Mouse (Mus musculus): ENCODE results near the gene Gabbr2. TPM values are rescaled to one million over a fixed set of nuclear protein-coding genes. Genes with fewer than 3 reads are reported as not detected.

The Gabbr2 gene
- total RNA-seq (2021): under 1 TPM; 0.25 to 0.34 TPM
- long read RNA-seq, experiment 1: 0 reads
- long read RNA-seq, experiment 2: 0 reads

DNA sequence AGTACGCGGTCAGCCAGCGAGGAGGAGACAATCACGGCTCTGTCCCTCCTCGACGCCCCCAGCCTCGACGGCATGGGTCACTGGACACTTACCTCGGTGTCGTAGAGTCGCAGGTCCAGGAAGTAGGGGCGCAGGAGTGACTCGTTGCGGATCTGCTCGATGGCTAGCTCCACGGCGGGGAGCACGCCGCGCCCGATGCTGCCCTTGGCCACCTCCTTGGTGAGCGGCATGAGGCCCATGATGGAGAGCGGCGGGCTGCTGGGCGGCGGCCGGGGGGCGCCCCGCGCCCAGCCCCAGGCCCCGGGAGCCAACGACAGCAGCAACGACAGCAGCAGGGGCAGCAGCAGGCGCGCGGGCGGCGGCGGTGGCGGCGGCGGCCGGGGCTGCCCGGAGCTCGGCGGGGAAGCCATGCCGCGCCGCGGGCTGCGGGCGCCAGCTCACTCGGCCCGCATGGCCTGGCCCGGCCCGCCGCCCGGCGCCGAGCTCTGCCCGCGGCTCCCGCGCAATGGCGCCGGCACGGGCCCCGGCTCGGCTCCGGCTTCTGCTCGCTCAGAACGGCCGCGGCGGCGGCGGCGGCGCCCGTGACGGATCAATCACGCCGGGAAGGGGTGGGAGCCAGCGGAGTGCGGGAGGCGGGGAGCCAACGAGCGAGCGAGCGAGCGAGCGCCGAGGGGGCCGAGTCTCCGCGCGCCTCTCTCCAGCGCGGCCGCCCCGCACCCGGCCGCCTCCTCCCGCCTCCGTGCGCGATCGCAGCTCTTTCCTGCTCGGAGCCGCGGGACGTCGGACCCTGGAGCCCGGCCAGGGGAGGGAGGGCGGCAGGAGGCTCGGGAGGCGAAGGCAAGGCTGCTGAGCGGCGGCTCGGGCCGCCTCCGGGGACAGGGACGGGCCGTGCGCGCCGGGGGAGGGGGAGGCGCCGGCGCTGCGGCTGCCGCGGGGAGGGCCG is at the start of gene Gabbr2:
TSS of gene Gabbr2 (minus strand) at position 858 of the 943 bp plus-strand sequence.
- no peak for DNase-seq (ENCODE audit: low spot score in 2 of 2)

DNA sequence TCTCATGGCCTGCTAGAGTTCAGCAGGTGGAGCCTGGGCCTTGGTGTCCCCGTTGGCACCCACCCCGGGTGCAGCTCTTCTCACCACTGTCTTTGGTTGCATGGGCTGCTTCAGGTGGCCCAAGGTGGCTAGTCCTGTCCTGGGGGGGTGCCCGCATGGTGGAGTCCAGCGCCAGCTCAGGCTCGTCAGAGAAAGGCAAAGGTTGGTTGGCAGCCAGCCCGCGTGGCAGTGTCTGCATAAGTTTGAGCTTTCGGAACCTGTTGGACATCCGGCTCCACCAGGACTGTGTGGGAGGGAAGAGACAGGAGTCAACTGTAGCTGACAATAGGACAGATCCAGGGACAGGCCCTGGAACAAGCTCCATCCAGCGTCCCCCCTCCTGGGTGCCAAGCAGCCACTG is 47.9 kb upstream of the Gabbr2 start:
- DNase-seq (ENCODE audit: low spot score in 2 of 2): no peak

DNA sequence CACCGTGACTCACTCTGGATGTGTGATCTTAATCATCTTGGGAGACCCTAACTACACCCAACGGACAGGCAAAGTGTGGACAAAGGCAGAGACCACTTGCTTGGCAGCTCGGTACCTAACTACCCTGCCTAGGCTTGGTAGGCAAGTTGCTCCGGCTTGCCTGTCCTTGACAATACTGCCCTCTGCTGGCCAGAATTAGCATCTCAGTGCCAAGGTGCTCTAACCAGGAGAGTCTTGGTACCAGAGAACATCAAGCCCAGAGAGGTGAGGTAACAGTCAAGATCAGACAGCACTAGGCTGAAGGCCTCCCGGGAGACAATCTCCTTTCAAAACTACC is 45.6 kb upstream of the Gabbr2 start:
- DNase-seq (ENCODE audit: low spot score in 2 of 2): peak; percentile 57 to 74

DNA sequence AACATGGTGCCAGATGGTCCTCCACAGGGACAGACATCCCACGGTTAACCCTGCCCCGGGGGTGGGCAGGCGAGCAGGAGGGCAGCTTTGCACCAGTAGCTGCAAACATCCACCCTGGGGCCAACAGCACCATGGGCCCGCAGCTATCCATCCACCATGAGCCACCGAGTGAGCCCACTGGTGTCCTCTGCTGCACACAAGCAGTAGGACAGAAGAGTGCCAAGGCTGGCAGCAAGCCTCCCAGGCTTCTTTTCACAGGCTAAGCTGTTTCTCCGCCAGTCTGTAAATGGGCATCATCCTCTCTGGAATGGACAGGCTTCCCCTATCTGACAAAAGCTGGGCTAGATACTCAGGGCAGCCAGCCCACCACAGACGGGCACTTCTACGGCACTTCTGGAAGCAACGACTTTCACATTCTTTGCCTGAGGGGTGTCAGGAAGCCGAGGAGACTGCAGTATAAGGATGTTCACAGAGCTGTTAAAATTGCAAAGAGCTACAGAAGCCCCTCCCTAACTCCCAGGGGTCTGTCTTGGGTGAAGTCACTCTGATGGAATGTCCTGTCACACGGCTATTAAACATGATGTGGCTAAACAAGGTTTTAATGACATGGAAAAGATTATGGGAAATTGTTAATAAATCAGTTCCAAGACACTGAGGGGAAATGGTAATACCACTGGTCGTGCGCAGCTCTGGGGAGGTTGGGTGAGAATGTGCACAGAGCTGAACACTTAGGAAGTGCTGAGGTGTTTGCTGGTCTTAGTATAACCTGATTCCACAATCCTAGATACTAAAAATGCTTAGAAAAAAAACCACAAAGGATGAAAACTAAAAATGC is 45.0 kb upstream of the Gabbr2 start:
- DNase-seq (ENCODE audit: low spot score in 2 of 2): no peak

DNA sequence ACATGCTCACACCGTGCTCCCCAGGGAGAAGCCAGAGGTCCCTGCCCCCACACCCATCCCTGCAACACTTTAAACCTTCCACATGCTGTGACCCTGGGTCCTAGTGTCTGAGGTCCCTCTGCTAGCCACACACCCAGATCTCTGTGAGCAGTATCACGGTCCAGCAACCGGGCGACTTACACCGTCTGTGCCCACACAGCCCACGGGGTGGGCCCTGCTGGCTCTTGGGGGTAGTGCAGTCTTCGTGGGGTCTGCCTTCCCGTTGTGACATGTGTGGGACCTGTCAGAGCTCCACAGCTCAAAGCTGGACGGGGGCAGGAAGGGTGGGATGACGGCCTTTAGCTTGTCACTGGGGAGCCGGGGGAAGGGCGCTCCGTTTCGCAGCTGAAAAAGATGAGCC is 43.9 kb upstream of the Gabbr2 start:
- DNase-seq (ENCODE audit: low spot score in 2 of 2): no peak

DNA sequence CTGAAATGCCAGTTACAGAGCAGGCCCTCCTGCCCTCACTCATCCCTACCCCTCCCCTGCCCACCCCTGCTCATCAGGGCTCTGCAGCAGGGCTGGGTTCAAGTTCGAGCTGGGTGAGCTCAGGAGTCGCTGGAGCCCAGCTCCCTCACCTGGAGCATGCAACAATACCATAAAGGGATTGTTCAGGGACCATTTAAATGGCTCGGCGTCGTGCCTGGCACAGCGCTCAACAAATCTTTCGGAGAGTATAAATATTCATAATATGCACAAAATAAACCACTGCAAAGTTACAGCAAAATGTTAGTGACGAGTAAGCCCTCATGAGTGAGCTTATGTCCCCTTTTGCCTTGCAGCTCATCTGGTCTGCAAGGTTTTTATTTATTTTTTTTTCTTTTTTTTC is 40.5 kb upstream of the Gabbr2 start:
- no peak for DNase-seq (ENCODE audit: low spot score in 2 of 2)

DNA sequence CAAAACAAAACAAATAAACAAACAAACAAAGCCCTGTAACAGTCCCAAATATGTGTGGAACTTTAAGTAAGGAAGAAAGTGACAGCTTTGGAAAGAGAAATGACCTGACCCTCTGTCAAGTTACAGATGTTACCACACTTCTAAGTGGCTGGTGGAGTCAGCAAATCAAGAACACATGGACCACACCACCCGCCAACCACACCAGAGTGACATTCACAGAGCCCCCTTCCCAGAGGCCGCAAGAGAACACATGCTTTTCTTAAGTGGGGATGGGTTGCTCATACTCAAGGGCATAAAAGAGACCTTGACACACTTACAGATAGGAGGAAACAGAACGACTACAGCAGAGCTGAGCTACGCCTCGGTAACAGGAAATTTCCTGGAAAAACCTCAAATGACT is 37.1 kb upstream of the Gabbr2 start:
- no peak for DNase-seq (ENCODE audit: low spot score in 2 of 2)

DNA sequence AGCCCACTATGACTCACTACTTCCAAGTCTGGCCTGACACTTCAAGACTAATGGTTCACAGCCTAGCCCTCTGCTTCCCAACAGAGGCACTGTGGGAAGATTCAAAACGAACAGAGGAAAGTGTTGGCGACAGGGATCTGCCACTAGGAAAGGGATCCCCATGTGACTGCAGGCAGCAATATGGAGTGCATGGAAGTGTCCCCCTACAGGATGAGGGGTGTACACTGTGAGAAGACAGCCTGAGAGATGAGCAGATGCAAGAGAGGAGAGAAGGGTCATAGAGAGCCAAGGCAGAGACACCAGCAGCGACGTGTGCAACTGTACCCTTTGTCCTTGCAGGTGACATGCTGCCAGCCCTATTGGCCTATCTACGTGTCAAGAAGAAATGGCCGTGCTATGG is 32.3 kb upstream of the Gabbr2 start:
- no peak for DNase-seq (ENCODE audit: low spot score in 2 of 2)

DNA sequence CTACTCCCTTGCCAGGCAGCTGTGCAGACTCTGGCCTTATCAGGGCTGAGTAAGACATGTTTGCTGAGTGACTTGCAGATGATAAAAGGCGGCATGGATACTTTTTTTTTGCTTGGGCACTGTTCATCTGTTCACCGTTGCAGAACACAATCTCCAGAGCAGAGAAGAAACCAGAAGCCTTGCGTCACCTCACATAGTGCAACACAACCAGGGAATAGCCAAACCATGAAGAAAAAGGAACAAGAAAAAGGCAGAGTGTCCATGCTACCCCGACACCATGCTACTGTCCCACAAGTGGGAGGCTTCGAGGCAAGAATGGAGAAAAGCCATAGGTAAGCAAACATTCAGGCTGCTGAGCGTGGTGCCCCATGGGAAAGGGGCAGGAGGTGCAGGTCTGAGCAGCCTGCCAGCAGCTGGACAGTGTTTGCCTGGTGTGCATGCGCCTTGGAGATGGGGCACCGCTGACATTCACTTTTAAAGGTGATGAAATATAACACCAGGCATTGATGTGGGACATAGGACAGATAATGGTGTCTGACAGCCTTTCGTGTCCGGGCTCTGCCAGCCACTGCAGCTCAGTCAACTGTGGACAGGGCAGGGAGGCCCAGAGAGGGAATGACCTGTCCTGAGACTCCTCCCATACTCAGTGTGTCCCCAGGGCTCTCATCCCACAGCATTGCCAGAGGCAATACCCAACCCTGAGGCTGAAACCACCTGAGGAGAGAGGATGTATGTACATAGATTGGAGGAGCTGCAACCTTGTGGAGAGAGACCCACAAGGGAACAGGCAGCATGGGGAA is 31.3 kb upstream of the Gabbr2 start:
- DNase-seq (ENCODE audit: low spot score in 2 of 2): no peak

DNA sequence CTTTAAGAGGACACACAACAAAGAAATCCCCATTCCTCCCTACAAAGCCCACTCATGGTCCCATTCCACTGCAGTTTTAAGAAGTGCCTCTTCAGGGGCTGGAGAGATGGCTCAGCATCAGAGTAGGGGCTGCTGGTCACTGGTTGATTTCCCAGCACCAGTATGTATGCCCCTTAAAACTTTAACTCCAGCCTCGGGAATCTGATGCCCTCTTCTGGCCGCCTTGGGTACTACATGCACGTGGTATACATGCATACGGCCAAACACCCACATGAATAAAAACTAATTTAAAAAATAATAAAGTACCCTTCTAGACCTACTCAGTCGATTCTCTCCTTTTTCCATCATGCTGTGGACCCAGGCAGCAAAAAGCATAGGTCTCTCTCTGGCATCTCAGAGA is 28.9 kb upstream of the Gabbr2 start:
- peak; percentile 37 to 51 for DNase-seq (ENCODE audit: low spot score in 2 of 2)

DNA sequence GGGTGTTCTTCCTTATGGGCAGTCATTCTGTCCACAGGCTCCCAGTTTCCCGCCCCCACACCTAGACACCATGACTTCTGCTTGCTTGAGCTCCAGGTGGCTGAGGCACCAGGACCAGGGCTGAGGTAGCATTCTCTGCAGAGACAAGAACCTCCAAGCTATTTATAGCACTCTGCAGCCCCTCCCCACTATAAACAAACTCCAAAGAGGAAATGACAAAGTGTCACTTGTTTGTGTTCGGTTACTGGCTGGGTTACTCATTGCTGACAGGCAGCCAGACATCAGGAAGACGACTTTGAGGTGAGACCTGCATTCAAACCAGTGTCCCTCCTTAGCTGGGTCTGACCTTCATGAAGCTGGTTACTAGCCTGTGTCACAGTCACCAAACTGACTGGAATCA is 23.5 kb upstream of the Gabbr2 start:
- DNase-seq (ENCODE audit: low spot score in 2 of 2): no peak

DNA sequence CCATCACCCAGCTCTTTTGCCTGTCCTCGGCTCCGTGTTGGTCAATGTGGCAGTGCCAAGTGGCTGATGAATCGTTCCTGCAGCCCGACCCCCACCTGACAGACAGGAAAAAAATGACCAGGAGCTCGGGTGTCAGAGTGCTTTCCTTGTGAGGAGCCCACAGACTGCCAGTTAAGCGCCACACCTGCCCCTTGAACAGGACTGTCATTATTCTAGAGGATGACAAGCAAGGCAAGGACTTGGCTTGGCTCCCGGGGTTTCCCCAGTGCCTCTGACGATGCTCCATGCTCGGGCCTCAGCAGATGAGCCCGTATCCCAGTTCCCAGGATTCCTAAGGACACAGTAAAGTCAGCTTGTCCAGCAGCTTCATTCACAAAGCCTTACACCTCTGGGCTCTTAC is 20.8 kb upstream of the Gabbr2 start:
- no peak for DNase-seq (ENCODE audit: low spot score in 2 of 2)

DNA sequence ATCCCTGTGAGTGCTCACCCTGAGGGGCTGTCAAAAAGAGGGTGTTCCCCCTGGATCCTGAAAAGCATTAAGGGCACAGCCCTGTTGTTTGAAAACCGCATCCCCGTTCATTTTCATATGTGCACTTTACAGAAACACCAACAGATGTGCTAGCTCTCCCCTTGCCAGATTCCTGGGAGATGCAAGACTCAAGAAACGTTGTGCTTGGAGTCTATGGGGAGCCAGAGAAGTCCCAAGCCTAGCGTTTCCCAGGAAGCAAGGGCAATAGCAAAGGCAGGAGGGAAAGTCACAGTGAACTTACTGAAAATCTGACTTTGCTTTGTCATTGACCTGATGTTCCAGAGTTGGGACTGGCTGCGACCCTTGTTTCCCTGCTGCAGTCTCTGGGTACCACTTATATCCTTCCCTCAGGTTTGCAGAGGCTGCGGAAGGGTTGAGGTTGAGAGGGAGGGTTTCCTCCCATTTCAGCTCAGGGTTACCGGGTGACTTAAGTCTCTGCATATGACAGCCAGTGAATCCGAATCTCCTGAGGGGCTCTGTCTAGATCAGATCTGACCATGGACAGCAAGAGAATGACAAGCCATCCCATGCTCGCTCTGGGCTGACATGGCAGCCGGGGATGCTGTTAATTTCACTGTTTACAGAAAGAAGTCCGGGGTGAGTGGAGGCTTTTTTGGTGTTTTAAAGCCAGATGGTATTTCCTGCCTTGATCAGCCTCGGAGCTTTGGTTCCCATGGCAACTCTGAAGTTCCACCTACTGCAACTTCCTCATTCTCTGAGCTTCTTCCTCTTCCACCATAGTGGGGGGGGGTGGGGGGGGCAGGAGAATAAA is 18.9 kb upstream of the Gabbr2 start:
- no peak for DNase-seq (ENCODE audit: low spot score in 2 of 2)

DNA sequence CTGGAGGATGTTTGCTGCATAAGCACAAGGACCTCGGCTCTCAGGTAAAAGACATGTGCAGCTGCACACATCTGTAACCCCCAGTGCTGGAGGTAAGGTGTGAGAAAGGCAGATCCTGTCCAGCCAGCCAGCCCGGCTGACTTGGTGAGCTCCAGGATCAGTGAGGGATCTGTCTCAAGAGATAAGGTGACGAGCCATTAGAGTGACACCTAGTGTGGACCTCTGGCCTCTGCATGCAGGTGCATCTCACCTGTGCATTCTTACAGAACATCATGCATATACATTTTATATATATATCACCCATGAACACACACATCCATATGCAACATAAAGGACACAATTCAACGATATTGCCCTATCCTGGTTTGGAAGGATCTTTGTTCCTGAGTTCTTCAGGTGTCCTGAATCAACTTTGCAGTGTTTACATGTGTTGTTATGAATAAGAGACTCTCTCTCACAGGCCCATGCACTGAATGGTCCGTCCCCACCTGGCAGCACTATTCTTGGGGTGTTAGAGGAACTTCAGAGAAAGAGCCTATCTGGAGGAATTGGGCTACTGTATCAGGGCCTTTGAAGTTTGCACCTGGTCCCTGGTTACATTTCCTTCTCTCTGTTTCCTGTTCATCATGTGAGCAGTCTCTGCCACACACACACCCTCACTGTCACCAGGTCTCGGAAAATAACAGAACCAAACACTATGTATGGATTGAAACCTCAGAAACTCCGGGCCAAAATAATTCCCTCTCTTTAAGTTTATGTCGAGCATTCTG is 9.1 kb upstream of the Gabbr2 start:
- no peak for DNase-seq (ENCODE audit: low spot score in 2 of 2)

DNA sequence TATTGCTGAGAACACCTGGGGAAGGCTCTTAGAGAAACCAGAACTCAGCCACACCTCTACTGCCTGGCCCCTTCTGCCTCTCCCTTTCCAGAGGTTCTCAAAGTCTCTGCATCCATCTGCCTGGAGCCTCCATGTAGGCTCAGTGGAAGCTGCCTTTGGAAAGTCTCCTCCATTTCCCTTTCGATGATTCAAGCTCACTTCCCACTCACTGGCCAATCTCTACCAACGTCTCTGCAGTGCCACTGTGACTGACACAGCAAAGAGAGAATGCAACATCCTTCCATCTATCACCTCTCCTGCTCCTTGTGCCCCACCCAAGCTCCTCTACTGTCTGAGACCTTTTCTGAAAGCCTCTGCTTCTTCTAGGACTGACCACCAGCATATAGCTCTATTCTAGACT is 6.3 kb upstream of the Gabbr2 start:
- no peak for DNase-seq (ENCODE audit: low spot score in 2 of 2)

DNA sequence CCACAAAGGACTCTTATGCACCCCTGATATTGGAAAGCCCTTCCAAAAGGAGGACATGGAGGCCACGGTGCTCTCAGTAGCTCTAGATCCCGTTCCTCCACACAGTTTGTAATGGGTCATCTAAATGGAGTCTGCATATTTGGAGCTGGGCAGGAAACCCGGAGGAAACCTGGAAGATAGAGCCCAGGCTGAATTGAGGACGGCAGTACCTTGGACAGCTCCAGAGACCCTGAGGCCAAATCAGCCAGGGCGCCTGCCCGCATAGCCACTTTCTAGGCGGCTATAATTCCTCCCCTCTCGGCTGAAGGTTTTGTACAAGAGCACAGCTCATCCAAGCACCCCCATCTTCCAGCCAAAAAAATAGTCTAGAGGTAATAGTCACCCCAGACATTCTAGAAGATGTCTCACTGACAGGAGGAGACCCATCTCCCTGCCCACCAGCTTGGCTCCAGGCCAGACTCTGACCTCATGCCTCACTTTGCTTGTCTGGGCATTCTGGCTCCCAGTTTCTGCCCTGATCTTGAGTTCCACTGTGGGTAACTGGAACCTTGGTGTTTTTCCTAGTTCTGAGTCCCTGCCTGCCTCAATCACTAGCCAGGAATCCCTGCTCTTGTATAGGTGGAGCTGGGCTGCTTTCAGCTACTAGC is 1.3 kb upstream of the Gabbr2 start:
- DNase-seq (ENCODE audit: low spot score in 2 of 2): peak in 1 of 2 experiments; percentile 64

DNA sequence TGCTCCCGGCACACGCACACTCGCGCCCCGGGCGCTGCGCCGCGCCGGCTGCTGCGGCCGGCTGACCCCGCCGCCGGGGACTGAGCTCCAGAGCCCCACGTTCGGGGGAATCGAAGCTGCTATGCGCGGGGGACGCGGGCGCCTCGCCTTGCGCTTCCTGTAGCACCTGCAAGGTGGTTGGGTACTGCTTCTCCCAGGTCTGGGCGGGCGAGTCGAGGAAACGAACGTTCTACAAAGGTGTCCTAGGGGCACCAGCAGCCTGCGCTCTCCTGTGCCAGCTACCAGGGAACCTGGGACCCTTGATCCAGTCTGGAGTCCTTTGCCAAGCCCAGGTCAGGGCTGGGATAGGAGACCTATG is 265 bp upstream of the Gabbr2 start:
- DNase-seq (ENCODE audit: low spot score in 2 of 2): no peak

DNA sequence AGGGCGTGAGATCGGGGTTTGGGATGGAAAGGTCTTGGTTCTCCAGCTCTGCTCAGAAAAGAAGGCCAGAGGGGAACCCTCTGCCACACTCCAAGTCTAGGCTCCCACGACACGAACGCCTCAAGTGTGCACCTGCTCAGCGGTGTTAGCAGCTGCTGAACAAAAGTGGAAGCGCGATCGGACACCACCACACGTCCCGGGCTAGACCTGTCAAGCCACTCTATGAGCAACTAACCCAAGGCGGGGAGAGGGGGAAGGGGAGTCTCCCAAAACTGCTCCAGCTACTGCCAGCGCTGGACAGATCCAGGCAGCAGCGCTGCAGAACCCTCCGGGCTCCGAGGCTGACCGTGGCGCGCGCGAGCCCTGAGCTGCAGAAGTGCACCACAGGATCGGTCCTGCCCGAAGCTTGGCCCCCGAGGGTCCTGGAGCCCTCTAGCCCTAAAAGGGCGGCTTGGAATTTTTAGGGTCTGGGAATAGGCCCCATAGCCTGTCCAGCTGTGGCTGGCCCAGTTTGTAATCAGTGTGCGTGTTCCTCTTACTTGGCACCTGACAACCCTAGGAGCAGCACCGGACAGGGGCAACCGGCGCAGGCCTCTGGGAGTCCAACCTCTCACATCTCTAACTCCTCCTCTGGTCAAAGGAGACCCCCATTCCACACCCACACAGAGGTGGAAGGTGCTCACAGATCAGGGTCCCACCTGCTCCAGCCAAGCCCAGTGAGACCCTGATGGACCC is 1.2 kb downstream of the Gabbr2 start:
- DNase-seq (ENCODE audit: low spot score in 2 of 2): no peak

DNA sequence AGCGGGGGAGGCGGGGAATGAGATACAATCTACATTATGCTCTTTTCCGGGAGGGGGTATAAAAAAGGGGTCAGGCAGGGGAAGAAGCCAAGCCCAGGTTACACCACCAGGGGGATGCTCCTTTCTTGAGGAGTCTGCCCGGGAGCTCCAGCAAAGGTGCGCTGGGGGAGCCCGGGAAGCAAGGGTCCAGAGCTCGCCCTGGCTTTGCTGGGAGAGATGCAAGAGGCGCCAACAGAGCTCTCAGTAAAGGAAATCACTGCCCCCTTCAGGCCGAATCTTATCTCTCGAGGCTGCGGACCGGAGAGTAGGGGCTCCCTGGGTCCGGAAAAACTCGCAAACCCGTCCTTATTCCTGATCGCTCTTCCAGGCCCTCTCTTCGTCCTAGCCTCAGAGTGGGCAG is 1.8 kb downstream of the Gabbr2 start:
- DNase-seq (ENCODE audit: low spot score in 2 of 2): no peak

Measured in gastrocnemius, postnatal 4 days (tissue).